Mouse (Mus musculus): ENCODE data around the gene Hcn3. TPM values are rescaled to one million over a fixed set of nuclear protein-coding genes. Genes with fewer than 3 reads are reported as not detected.

Hcn3 gene
- 1.6 TPM in 1 of 2 replicates, not detected in the other for polyA plus RNA-seq (2011; ENCODE audit: insufficient read depth, insufficient read length, low replicate concordance, missing spikeins)

- TF ChIP-seq POLR2A (IDR thresholded peaks at IDR 0.05; ENCODE audit: borderline replicate concordance, control insufficient read depth, low read depth, low read length): no peak
- peak; percentile 38; the same call in 1 of the 2 replicates for TF ChIP-seq CTCF (IDR thresholded peaks at IDR 0.05; ENCODE audit: control insufficient read depth, insufficient read depth, low read length)
- peak within 1 kb of the TSS; percentile 26 for H3K4me3 ChIP-seq (replicated peaks; ENCODE audit: control insufficient read depth, low read depth, low read length)
- H3K27ac ChIP-seq (ENCODE audit: control insufficient read depth, insufficient read depth, low read depth, low read length, poor library complexity): no peak within 1 kb of the TSS
- peaks cover 3% of the 10 kb centered on the region; the same call in 1 of the 2 replicates for H3K4me1 ChIP-seq (ENCODE audit: control insufficient read depth, insufficient read depth, low read length)
- under 1% methylated on average over 63 of the region's 66 CpGs for WGBS
These were observed at the start of gene Hcn3 for GRCm38 (mm10) chr3:89159616-89160344. TSS of gene Hcn3 (minus strand) at chr3:89160196.

GRCm38 (mm10) chr3:89209731-89210130 is 49.7 kb upstream of the Hcn3 start:
- WGBS: 86% methylated on average over 7 of the region's 7 CpGs
- TF ChIP-seq CTCF (IDR thresholded peaks at IDR 0.05; ENCODE audit: control insufficient read depth, insufficient read depth, low read length) (no peak), POLR2A (IDR thresholded peaks at IDR 0.05; ENCODE audit: borderline replicate concordance, control insufficient read depth, low read depth, low read length) (no peak)
- Histone ChIP-seq H3K4me3 (replicated peaks; ENCODE audit: control insufficient read depth, low read depth, low read length) (no peak overlapping the region), H3K4me1 (ENCODE audit: control insufficient read depth, insufficient read depth, low read length) (no peaks in the 10 kb centered on the region), H3K27ac (ENCODE audit: control insufficient read depth, insufficient read depth, low read depth, low read length, poor library complexity) (no peak overlapping the region)

- TF ChIP-seq CTCF (IDR thresholded peaks at IDR 0.05; ENCODE audit: control insufficient read depth, insufficient read depth, low read length) (no peak), POLR2A (IDR thresholded peaks at IDR 0.05; ENCODE audit: borderline replicate concordance, control insufficient read depth, low read depth, low read length) (no peak)
- no peaks in the 10 kb centered on the region for H3K4me1 ChIP-seq (ENCODE audit: control insufficient read depth, insufficient read depth, low read length)
- WGBS: 84% methylated on average over 6 of the region's 6 CpGs
These were observed 48.7 kb upstream of the Hcn3 start for GRCm38 (mm10) chr3:89208736-89209135.

GRCm38 (mm10) chr3:89208075-89208657 is 48.2 kb upstream of the Hcn3 start:
- WGBS: 82% methylated on average over 13 of the region's 13 CpGs
- Histone ChIP-seq H3K4me1 (ENCODE audit: control insufficient read depth, insufficient read depth, low read length) (peaks cover 3% of the 10 kb centered on the region), H3K27ac (ENCODE audit: control insufficient read depth, insufficient read depth, low read depth, low read length, poor library complexity) (no peak overlapping the region), H3K4me3 (replicated peaks; ENCODE audit: control insufficient read depth, low read depth, low read length) (no peak overlapping the region)
- TF ChIP-seq POLR2A (IDR thresholded peaks at IDR 0.05; ENCODE audit: borderline replicate concordance, control insufficient read depth, low read depth, low read length) (no peak), CTCF (IDR thresholded peaks at IDR 0.05; ENCODE audit: control insufficient read depth, insufficient read depth, low read length) (no peak)

More at GRCm38 (mm10) chr3:89208736-89209135, 48.7 kb upstream of the Hcn3 start:
- Histone ChIP-seq H3K27ac (ENCODE audit: control insufficient read depth, insufficient read depth, low read depth, low read length, poor library complexity) (no peak overlapping the region), H3K4me3 (replicated peaks; ENCODE audit: control insufficient read depth, low read depth, low read length) (no peak overlapping the region)

- WGBS: 75% methylated on average over 2 of the region's 2 CpGs
- Histone ChIP-seq H3K27ac (ENCODE audit: control insufficient read depth, insufficient read depth, low read depth, low read length, poor library complexity) (no peak overlapping the region), H3K4me1 (ENCODE audit: control insufficient read depth, insufficient read depth, low read length) (peaks cover 3% of the 10 kb centered on the region), H3K4me3 (replicated peaks; ENCODE audit: control insufficient read depth, low read depth, low read length) (no peak overlapping the region)
- TF ChIP-seq POLR2A (IDR thresholded peaks at IDR 0.05; ENCODE audit: borderline replicate concordance, control insufficient read depth, low read depth, low read length) (no peak), CTCF (IDR thresholded peaks at IDR 0.05; ENCODE audit: control insufficient read depth, insufficient read depth, low read length) (no peak)
These were observed 46.7 kb upstream of the Hcn3 start for GRCm38 (mm10) chr3:89206695-89207094.

- no peak for TF ChIP-seq CTCF (IDR thresholded peaks at IDR 0.05; ENCODE audit: control insufficient read depth, insufficient read depth, low read length)
- no peak for TF ChIP-seq POLR2A (IDR thresholded peaks at IDR 0.05; ENCODE audit: borderline replicate concordance, control insufficient read depth, low read depth, low read length)
- Histone ChIP-seq H3K4me3 (replicated peaks; ENCODE audit: control insufficient read depth, low read depth, low read length) (no peak overlapping the region), H3K27ac (ENCODE audit: control insufficient read depth, insufficient read depth, low read depth, low read length, poor library complexity) (no peak overlapping the region), H3K4me1 (ENCODE audit: control insufficient read depth, insufficient read depth, low read length) (peaks cover 3% of the 10 kb centered on the region)
- WGBS: 91% methylated on average over 7 of the region's 7 CpGs
These were observed 46.1 kb upstream of the Hcn3 start for GRCm38 (mm10) chr3:89206079-89206478.

GRCm38 (mm10) chr3:89203142-89203514 is 43.1 kb upstream of the Hcn3 start:
- WGBS: 29% methylated on average over 5 of the region's 5 CpGs
- H3K4me3 ChIP-seq (replicated peaks; ENCODE audit: control insufficient read depth, low read depth, low read length): peak overlapping the region; percentile 88
- no peak overlapping the region for H3K27ac ChIP-seq (ENCODE audit: control insufficient read depth, insufficient read depth, low read depth, low read length, poor library complexity)
- TF ChIP-seq CTCF (IDR thresholded peaks at IDR 0.05; ENCODE audit: control insufficient read depth, insufficient read depth, low read length) (no peak), POLR2A (IDR thresholded peaks at IDR 0.05; ENCODE audit: borderline replicate concordance, control insufficient read depth, low read depth, low read length) (no peak)
- H3K4me1 ChIP-seq (ENCODE audit: control insufficient read depth, insufficient read depth, low read length): peaks cover 3% of the 10 kb centered on the region

Data from bone marrow, adult 2 months (tissue).